ENCODE assay signal across 11 mouse cellular contexts in the genomic region with DNA sequence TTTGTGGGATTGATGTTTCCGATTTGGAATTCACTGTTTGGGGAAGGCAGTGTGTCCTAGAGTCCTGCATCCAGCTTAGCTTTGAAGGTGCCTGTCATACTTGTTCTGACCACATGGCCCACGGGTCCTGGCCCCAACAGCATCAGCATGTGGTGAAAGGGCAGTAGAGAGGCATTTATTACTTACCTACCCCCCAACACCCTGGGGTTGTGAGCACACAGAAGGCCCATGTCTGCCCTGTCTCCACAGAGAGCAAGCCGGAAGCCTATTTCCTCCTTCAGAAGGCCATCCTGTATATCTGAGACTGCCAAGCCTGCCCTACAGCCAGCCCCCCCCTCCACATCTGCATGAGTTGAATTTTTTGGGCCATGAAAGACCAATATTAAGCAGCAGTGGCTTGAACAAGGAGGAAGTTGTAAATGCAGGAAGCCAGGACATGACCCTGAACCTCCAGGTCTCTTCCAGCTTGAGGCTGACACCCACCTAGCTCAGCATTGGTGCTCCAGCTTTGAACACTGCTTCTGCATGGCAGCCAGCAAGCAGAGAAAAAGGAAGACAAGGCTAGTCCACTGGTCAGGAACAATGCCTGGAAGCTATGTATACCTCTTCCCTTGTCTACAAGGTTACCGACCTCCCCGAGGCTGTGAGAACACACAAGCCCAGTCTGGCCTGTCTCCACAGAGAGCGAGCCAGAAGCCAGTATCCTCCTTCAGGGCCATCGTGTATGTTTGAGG. TPM values are rescaled to one million over a fixed set of nuclear protein-coding genes. Genes with fewer than 3 reads are reported as not detected.
A peak's percentile ranks its signal among the peaks of the same experiment; 100 is the strongest.
DNase-seq lines count a peak whose midpoint lies in the region; ATAC-seq and TF ChIP-seq lines count a peak whose summit lies in the region.
"Had no signal": no experiment of that assay in that cellular context is flagged by ENCODE, and none has a peak within 500 bp of the region (broad histone marks: within the 10 kb centered on the region; RNA-seq: fewer than 3 reads in every experiment).

No protein-coding gene starts in this region.

- H3K79me2 ChIP-seq in MEL (ENCODE audit: control insufficient read depth, insufficient read depth, low read length, poor library complexity): no peaks in the 10 kb centered on the region

- no peaks in the 10 kb centered on the region for H3K36me3 ChIP-seq in heart, embryonic 11.5 days (ENCODE audit: control insufficient read depth, insufficient read depth, low read length)
- peaks cover 0 to 11% of the 10 kb centered on the region in 2 experiments; a peak in 2 of 4 replicates for H3K36me3 ChIP-seq in MEL (ENCODE audit: control insufficient read depth in 1 of 2, insufficient read depth in 2 of 2, low read length in 2 of 2)
- no peaks in the 10 kb centered on the region for H3K36me3 ChIP-seq in liver, embryonic 16.5 days (ENCODE audit: control insufficient read depth, insufficient read depth)
- H3K36me3 ChIP-seq in forebrain, postnatal 0 days (ENCODE audit: insufficient read depth): peaks cover 20% of the 10 kb centered on the region

- TF ChIP-seq RAD21 in MEL (IDR thresholded peaks at IDR 0.05; ENCODE audit: low read depth, low read length): no peak

- DNase-seq in heart, postnatal 14 days: no peak
- DNase-seq in MEL (ENCODE audit: low read depth, low spot score): peak; percentile 18
- DNase-seq in kidney, adult 11 months: peak; percentile 41
- DNase-seq in ovary, adult 18-20 months (ENCODE audit: low spot score): no peak
- no peak for DNase-seq in forebrain, postnatal 0 days
- DNase-seq in thymus, adult 18-20 months: no peak
- DNase-seq: cerebellum, postnatal 14 days had no signal

- H3K9ac ChIP-seq in heart, embryonic 11.5 days (ENCODE audit: low read depth, low read length): no peak overlapping the region
- H3K9ac ChIP-seq in MEL (ENCODE audit: control insufficient read depth, low read depth, low read length, poor library complexity, severe bottlenecking): no peak overlapping the region
- H3K9ac ChIP-seq in liver, embryonic 16.5 days (ENCODE audit: low read depth, low read length): no peak overlapping the region
- H3K9ac ChIP-seq in forebrain, postnatal 0 days: no peak overlapping the region
- H3K9ac ChIP-seq: forebrain, embryonic 13.5 days; neural tube, embryonic 12.5 days had no signal

- WGBS in heart, embryonic 11.5 days (ENCODE audit: insufficient replicate concordance): 78% methylated on average over 7 of the region's 7 CpGs
- WGBS in liver, embryonic 16.5 days (ENCODE audit: insufficient replicate concordance): 43% methylated on average over 7 of the region's 7 CpGs
- WGBS in forebrain, postnatal 0 days: 87% methylated on average over 7 of the region's 7 CpGs

- TF ChIP-seq CTCF in MEL (IDR thresholded peaks at IDR 0.05 in 2 of 3, conservative IDR thresholded peaks at IDR 0.05 in 1 of 3; ENCODE audit: control insufficient read depth in 1 of 3, insufficient read depth in 1 of 3, low read depth in 2 of 3, low read length in 3 of 3, poor library complexity in 1 of 3, severe bottlenecking in 1 of 3): no peak
- no peak for TF ChIP-seq CTCF in forebrain, postnatal 0 days (IDR thresholded peaks at IDR 0.05; ENCODE audit: low read depth)

- ATAC-seq in heart, embryonic 11.5 days (replicated peaks; ENCODE audit: insufficient number of reproducible peaks, low FRiP score, low TSS enrichment): no peak
- ATAC-seq in liver, embryonic 16.5 days (ENCODE audit: low read depth): peak; percentile 12; the same call in 1 of the 2 replicates
- no peak for ATAC-seq in forebrain, postnatal 0 days
- ATAC-seq: forebrain, embryonic 13.5 days had no signal

- no peak for TF ChIP-seq EP300 in MEL (IDR thresholded peaks at IDR 0.05; ENCODE audit: low read depth in 1 of 2, low read length in 2 of 2)

- intact Hi-C loops in heart, postnatal 14 days (cut with DNase I): loop anchor here (5.0 kb wide), 1 partner anchor 51 kb away; the partner anchor contains the start of gene 2510009E07Rik

- H3K27me3 ChIP-seq in heart, embryonic 11.5 days (ENCODE audit: control insufficient read depth, insufficient read depth, low read length): no peaks in the 10 kb centered on the region
- H3K27me3 ChIP-seq in MEL (ENCODE audit: control insufficient read depth in 1 of 2, insufficient read depth in 2 of 2, low read length in 2 of 2): no peaks in the 10 kb centered on the region
- H3K27me3 ChIP-seq in liver, embryonic 16.5 days (ENCODE audit: control insufficient read depth, insufficient read depth, low read depth, low read length): no peaks in the 10 kb centered on the region
- no peaks in the 10 kb centered on the region for H3K27me3 ChIP-seq in forebrain, postnatal 0 days (ENCODE audit: insufficient read depth, low read length)
- H3K27me3 ChIP-seq: forebrain, embryonic 13.5 days; neural tube, embryonic 12.5 days had no signal

- no peaks in the 10 kb centered on the region for H3K9me3 ChIP-seq in heart, embryonic 11.5 days (replicated peaks; ENCODE audit: control insufficient read depth, low read length)
- H3K9me3 ChIP-seq in MEL (replicated peaks; ENCODE audit: insufficient read depth, low read length): no peaks in the 10 kb centered on the region
- no peaks in the 10 kb centered on the region for H3K9me3 ChIP-seq in liver, embryonic 16.5 days (replicated peaks; ENCODE audit: control insufficient read depth, low read length)
- no peaks in the 10 kb centered on the region for H3K9me3 ChIP-seq in forebrain, postnatal 0 days (ENCODE audit: low read length)
- H3K9me3 ChIP-seq: forebrain, embryonic 13.5 days; neural tube, embryonic 12.5 days had no signal

- H3K4me2 ChIP-seq in heart, embryonic 11.5 days: no peak overlapping the region
- no peak overlapping the region for H3K4me2 ChIP-seq in liver, embryonic 16.5 days (ENCODE audit: low read depth, low read length)
- H3K4me2 ChIP-seq in forebrain, postnatal 0 days (ENCODE audit: low read depth): no peak overlapping the region
- H3K4me2 ChIP-seq: forebrain, embryonic 13.5 days; neural tube, embryonic 12.5 days had no signal

- H3K27ac ChIP-seq in heart, embryonic 11.5 days (ENCODE audit: low read depth, low read length): peak overlapping the region; percentile 8; the same call in 1 of the 2 replicates
- H3K27ac ChIP-seq in MEL (ENCODE audit: control insufficient read depth, low read depth, low read length): no peak overlapping the region
- peak overlapping the region; percentile 43; the same call in 1 of the 2 replicates for H3K27ac ChIP-seq in liver, embryonic 16.5 days (ENCODE audit: low read length)
- no peak overlapping the region for H3K27ac ChIP-seq in forebrain, postnatal 0 days (ENCODE audit: low read depth, low read length)
- H3K27ac ChIP-seq: forebrain, embryonic 13.5 days; neural tube, embryonic 12.5 days had no signal

- TF ChIP-seq POLR2A in MEL (IDR thresholded peaks at IDR 0.05; ENCODE audit: control insufficient read depth in 1 of 2, insufficient read depth in 1 of 2, low read depth in 1 of 2, low read length in 2 of 2, poor library complexity in 1 of 2): no peak

- H3K4me1 ChIP-seq in heart, embryonic 11.5 days (ENCODE audit: control insufficient read depth, insufficient read depth, low read length): peaks cover 29% of the 10 kb centered on the region
- H3K4me1 ChIP-seq in MEL (ENCODE audit: control insufficient read depth in 1 of 2, insufficient read depth in 2 of 2, low read length in 2 of 2): peaks cover 9 to 22% of the 10 kb centered on the region in 2 experiments
- peaks cover 12% of the 10 kb centered on the region for H3K4me1 ChIP-seq in liver, embryonic 16.5 days (ENCODE audit: control insufficient read depth, low read depth, low read length)
- no peaks in the 10 kb centered on the region for H3K4me1 ChIP-seq in forebrain, postnatal 0 days (ENCODE audit: insufficient read depth)

- H3K4me3 ChIP-seq in heart, embryonic 11.5 days (ENCODE audit: low read depth, low read length): no peak overlapping the region
- no peak overlapping the region for H3K4me3 ChIP-seq in MEL (ENCODE audit: control insufficient read depth in 1 of 2, insufficient read depth in 1 of 2, low read depth in 2 of 2, low read length in 2 of 2)
- H3K4me3 ChIP-seq in liver, embryonic 16.5 days (ENCODE audit: low read depth, low read length): no peak overlapping the region
- H3K4me3 ChIP-seq in forebrain, postnatal 0 days (ENCODE audit: low read depth, low read length): no peak overlapping the region
- H3K4me3 ChIP-seq: forebrain, embryonic 13.5 days; neural tube, embryonic 12.5 days had no signal

TF ChIP-seq in MEL, 35 proteins besides CTCF, POLR2A, EP300 and RAD21 (continues in another document):
- no peak for TF ChIP-seq NRF1 (IDR thresholded peaks at IDR 0.05; ENCODE audit: insufficient read depth, low read depth, low read length, poor library complexity, severe bottlenecking)
- TF ChIP-seq TCF12 (IDR thresholded peaks at IDR 0.05; ENCODE audit: low read depth, low read length): no peak
- TF ChIP-seq SMC3 (IDR thresholded peaks at IDR 0.05; ENCODE audit: low read depth, low read length): no peak
- no peak for TF ChIP-seq ZMIZ1 (IDR thresholded peaks at IDR 0.05; ENCODE audit: low read depth, low read length)
- TF ChIP-seq CHD2 (IDR thresholded peaks at IDR 0.05; ENCODE audit: low read length): no peak
- TF ChIP-seq USF1 (IDR thresholded peaks at IDR 0.05; ENCODE audit: low read depth, low read length): no peak
- TF ChIP-seq GATA1 (IDR thresholded peaks at IDR 0.05; ENCODE audit: low read depth, low read length): no peak
- TF ChIP-seq ZNF384 (IDR thresholded peaks at IDR 0.05; ENCODE audit: low read depth, low read length): no peak
- no peak for TF ChIP-seq MYC (IDR thresholded peaks at IDR 0.05; ENCODE audit: low read depth, low read length)
- no peak for TF ChIP-seq CHD1 (IDR thresholded peaks at IDR 0.05; ENCODE audit: low read depth, low read length)
- no peak for TF ChIP-seq ELF1 (IDR thresholded peaks at IDR 0.05; ENCODE audit: low read depth, low read length)
- no peak for TF ChIP-seq E2F4 (IDR thresholded peaks at IDR 0.05; ENCODE audit: borderline replicate concordance, low read depth, low read length)
- TF ChIP-seq MEF2A (IDR thresholded peaks at IDR 0.05; ENCODE audit: extremely low read depth, insufficient replicate concordance, low read depth, low read length, poor library complexity, severe bottlenecking): no peak
- TF ChIP-seq ZKSCAN1 (IDR thresholded peaks at IDR 0.05; ENCODE audit: low read depth, low read length): no peak
- TF ChIP-seq NELFE (IDR thresholded peaks at IDR 0.05; ENCODE audit: low read depth, low read length): no peak
- TF ChIP-seq HCFC1 (IDR thresholded peaks at IDR 0.05; ENCODE audit: low read depth, low read length): no peak

RNA-seq across cellular contexts. Expression of gene 2510009E07Rik, which starts 53.5 kb away (rescaled TPM):
- 15.7 and 19.7 TPM in 2 replicates for polyA plus RNA-seq in heart, embryonic 11.5 days (2014; fragmentation: Nextera tagmentation; extraction: Ambion mirVana)
- 10 to 100 TPM; 29.0 to 31.1 TPM for total RNA-seq in heart, postnatal 14 days (2021)
- not detected in 2 replicates for total RNA-seq in MEL (2012; rRNA removed)
- polyA plus RNA-seq in MEL (2012; ENCODE audit: insufficient read depth in 1 of 2, insufficient read length in 2 of 2, low read depth in 1 of 2, low replicate concordance in 2 of 2, missing spikeins in 1 of 2): not detected
- polyA plus RNA-seq in liver, embryonic 16.5 days (2015; fragmentation: Nextera tagmentation; extraction: Ambion mirVana): 2.8 and 3.2 TPM in 2 replicates
- 37.0 and 37.6 TPM in 2 replicates for total RNA-seq in forebrain, postnatal 0 days (2014; rRNA removed)
- polyA plus RNA-seq in forebrain, postnatal 0 days (2015; fragmentation: Nextera tagmentation; extraction: Ambion mirVana): 30.6 and 40.5 TPM in 2 replicates

Comparison
In these comparisons a context has a peak if more than half of its experiments do, and no peak if none do; other contexts are left out.
1. H3K27ac ChIP-seq: peak in heart, embryonic 11.5 days (single experiment) and liver, embryonic 16.5 days (single experiment); none in MEL (single experiment) and forebrain, postnatal 0 days (single experiment).
2. DNase-seq: peak in MEL (single experiment) and kidney, adult 11 months (single experiment); none in heart, postnatal 14 days (0 of 2), ovary, adult 18-20 months (single experiment), forebrain, postnatal 0 days (single experiment) and thymus, adult 18-20 months (0 of 2).